Mouse (Mus musculus) urinary bladder, postnatal 10 days (tissue): ENCODE measurements around the gene Olfr582.

ENCODE experiments used
- DNase-seq: peaks from one replicate; pipeline ENCODE4 v3.0.0; 2022; ENCODE audit warnings: low spot score

Olfr582 gene

GRCm38 (mm10) chr7:103037724-103038123, at the start of gene Olfr582:
Gene Olfr582, plus strand, starts transcription at chr7:103038024.
- DNase-seq = no peak

DNA sequence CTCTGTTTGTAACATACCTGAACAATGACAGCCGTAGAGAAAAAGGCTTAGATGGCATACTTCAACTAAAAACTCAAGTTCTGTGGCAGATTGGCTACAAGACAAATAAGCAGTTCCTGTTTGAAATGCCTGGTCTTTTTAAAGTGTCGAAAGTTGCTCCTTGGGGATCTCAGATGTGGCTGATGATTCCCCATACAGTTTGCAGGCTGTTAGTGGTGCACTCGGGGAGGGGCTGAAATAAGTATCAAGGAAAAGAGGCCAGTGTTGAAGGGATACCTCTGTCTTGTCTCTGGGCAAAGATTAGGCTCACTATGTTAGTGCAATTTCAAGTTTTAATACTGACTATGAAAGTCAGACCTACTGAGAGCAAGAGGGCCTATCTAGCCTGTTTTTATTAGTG, 48.6 kb upstream of the Olfr582 start, which contains the start of gene Olfr578:
Gene Olfr578, minus strand, starts transcription at position 101 of the 400 bp plus-strand sequence.
- no peak for DNase-seq

DNA sequence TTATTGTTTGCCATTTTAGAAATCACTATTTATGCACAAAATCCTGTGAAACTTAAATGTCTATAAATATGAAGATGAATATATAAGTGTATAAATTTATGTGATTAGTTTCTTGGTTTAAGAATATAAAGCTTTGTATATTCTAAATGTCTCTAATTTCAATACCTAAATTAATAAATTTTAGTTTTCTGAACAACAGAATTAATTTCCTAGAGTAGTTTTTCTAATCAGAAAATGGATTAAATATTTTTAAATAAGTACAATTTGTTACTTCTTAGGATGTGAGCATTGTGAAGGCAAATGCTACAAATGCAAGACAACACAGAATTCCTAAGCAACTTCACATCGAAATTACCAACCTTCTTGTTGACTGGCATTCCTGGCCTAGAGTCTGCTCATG, 13.2 kb downstream of the Olfr582 start, which contains the start of gene Olfr583:
Gene Olfr583, plus strand, starts transcription at position 301 of the 400 bp plus-strand sequence.
- DNase-seq = no peak

DNA sequence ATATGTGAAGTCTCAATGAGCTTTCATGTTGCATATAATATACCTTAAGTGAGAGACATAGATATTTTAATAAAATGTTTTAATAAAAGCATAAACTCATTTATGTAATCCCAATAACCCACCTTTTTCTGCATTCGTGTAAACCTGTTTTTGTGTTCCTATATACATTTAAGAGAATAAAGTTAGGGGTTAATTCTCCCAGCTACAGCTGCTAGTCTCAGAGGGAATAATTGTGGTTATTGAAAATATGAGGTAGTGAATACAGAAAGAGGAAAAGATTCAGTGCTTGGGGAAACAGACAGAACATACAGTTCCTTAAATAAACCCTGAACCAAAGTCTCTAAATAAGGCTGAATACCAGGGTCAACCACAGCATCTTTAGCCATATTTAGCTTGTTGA, 43.8 kb downstream of the Olfr582 start, which contains the start of gene Olfr584:
Gene Olfr584, plus strand, starts transcription at position 301 of the 400 bp plus-strand sequence.
- no peak for DNase-seq
